Mouse (Mus musculus): ENCODE data around the gene Utp3.

The Utp3 gene

GRCm38 (mm10) chr5:88569541-88569940, 15.3 kb downstream of the Utp3 start:
- DNase-seq (ENCODE audit: low read depth, low spot score), result no peak

GRCm38 (mm10) chr5:88574829-88575228, 20.6 kb downstream of the Utp3 start:
- no peak for DNase-seq (ENCODE audit: low read depth, low spot score)

GRCm38 (mm10) chr5:88575506-88576338, 21.5 kb downstream of the Utp3 start:
- DNase-seq (ENCODE audit: low read depth, low spot score), result no peak

GRCm38 (mm10) chr5:88580681-88581080, 26.4 kb downstream of the Utp3 start:
- DNase-seq (ENCODE audit: low read depth, low spot score), result no peak

- no peak for DNase-seq (ENCODE audit: low read depth, low spot score)
Measured at GRCm38 (mm10) chr5:88581343-88581742, 27.1 kb downstream of the Utp3 start.

GRCm38 (mm10) chr5:88583271-88584031, 29.2 kb downstream of the Utp3 start:
- DNase-seq (ENCODE audit: low read depth, low spot score), result peak; percentile 38

GRCm38 (mm10) chr5:88584061-88584460, 29.8 kb downstream of the Utp3 start:
- no peak for DNase-seq (ENCODE audit: low read depth, low spot score)

- DNase-seq (ENCODE audit: low read depth, low spot score), result no peak
Measured at GRCm38 (mm10) chr5:88586407-88587174, 32.3 kb downstream of the Utp3 start.

- no peak for DNase-seq (ENCODE audit: low read depth, low spot score)
Measured at GRCm38 (mm10) chr5:88587211-88587934, 33.1 kb downstream of the Utp3 start.

- DNase-seq (ENCODE audit: low read depth, low spot score), result no peak
Measured at GRCm38 (mm10) chr5:88588481-88588880, 34.2 kb downstream of the Utp3 start.

- DNase-seq (ENCODE audit: low read depth, low spot score), result no peak
Measured at GRCm38 (mm10) chr5:88593421-88594172, 39.3 kb downstream of the Utp3 start.

- no peak for DNase-seq (ENCODE audit: low read depth, low spot score)
Measured at GRCm38 (mm10) chr5:88594173-88594569, 39.9 kb downstream of the Utp3 start.

GRCm38 (mm10) chr5:88595537-88596455, 41.5 kb downstream of the Utp3 start:
- DNase-seq (ENCODE audit: low read depth, low spot score), result no peak

GRCm38 (mm10) chr5:88598961-88599360, 44.7 kb downstream of the Utp3 start:
- DNase-seq (ENCODE audit: low read depth, low spot score), result no peak

GRCm38 (mm10) chr5:88602030-88602429, 47.8 kb downstream of the Utp3 start:
- no peak for DNase-seq (ENCODE audit: low read depth, low spot score)

- no peak for DNase-seq (ENCODE audit: low read depth, low spot score)
Measured at GRCm38 (mm10) chr5:88602713-88603112, 48.5 kb downstream of the Utp3 start.

GRCm38 (mm10) chr5:88604046-88604445, 49.8 kb downstream of the Utp3 start:
- DNase-seq (ENCODE audit: low read depth, low spot score), result no peak

GRCm38 (mm10) chr5:88604641-88605358, 50.5 kb downstream of the Utp3 start:
- DNase-seq (ENCODE audit: low read depth, low spot score), result no peak
